Mouse (Mus musculus): ENCODE data around the gene Nts.

GRCm38 (mm10) chr10:102451756-102452155 is 38.5 kb downstream of the Nts start:
- TF ChIP-seq CTCF (IDR thresholded peaks at IDR 0.05; ENCODE audit: low read depth) (peak; percentile 75), EP300 (IDR thresholded peaks at IDR 0.05; ENCODE audit: low read depth) (no peak)
